Mouse (Mus musculus) spleen, adult 10 weeks (tissue): Measurements from ENCODE around the gene Pappa2. TPM values are rescaled to one million over a fixed set of nuclear protein-coding genes. Genes with fewer than 3 reads are reported as not detected.

ENCODE experiments used
- polyA plus RNA-seq: library from polyadenylated mRNA; stranded (reverse); fragments of 350-450 nt; fragmentation: Illumina TruSeq; extraction: RNeasy Lipid Tissue Mini Kit (QIAGEN cat#74804); gene quantifications from one replicate; pipeline ENCODE4 v1.2.3, GENCODE M21; 2015; ENCODE audit warnings: low replicate concordance; ENCODE audit not compliant: insufficient read depth

Pappa2 gene
- polyA plus RNA-seq, result 0.29 TPM

DNA sequence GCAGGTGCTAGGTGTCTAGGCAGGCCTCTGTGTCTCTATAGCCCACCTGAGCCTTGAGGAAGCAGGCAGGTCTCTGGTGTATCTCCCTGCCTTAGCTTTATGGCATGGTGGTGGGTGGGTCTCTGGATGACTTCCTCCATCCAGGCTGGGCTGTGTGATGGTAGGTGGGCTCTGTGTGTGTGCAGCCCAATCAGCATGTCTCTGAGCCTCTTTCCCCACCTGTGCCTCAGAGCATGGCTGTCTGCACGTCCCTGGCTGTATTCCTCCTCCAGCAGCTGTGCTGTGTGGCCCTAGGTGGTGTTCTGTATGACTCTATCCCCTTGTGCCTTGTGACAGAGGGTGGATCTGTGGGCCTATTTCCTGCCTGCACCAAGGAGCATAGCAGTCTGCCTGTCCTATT lies at the start of gene Pappa2:
Pappa2 (minus strand) TSS at position 101 of the 400 bp plus-strand sequence.

